In genomic region chr11:21322349-21322748, GRCm38 (mm10) we compare ENCODE assay signal across 16 mouse cellular contexts. TPM values are rescaled to one million over a fixed set of nuclear protein-coding genes. Genes with fewer than 3 reads are reported as not detected.
DNase-seq lines count a peak whose midpoint lies in the region; ATAC-seq and TF ChIP-seq lines count a peak whose summit lies in the region.
"Had no signal": no experiment of that assay in that cellular context is flagged by ENCODE, and none has a peak within 500 bp of the region (broad histone marks: within the 10 kb centered on the region; RNA-seq: fewer than 3 reads in every experiment).

No protein-coding gene starts in this region.

- WGBS in heart, adult 2 months, result 73% methylated on average over 3 of the region's 3 CpGs
- 76% methylated on average over 3 of the region's 3 CpGs for WGBS in lung, embryonic 14.5 days

- DNase-seq in heart, adult 2 months, result no peak
- DNase-seq in heart, postnatal 14 days, result no peak
- no peak for DNase-seq in lung, embryonic 14.5 days
- no peak for DNase-seq in lung, postnatal 25 days (ENCODE audit: low spot score)
- DNase-seq in NIH3T3 (ENCODE audit: low read depth), result peak; percentile 10
- no peak for DNase-seq in yolk sac, embryonic 10.5 days (ENCODE audit: low spot score)
- no peak for DNase-seq in urinary bladder, adult 18-20 months (ENCODE audit: low spot score in 2 of 2)
- DNase-seq: cerebellum, adult 9-10 months; gastrocnemius, postnatal 25 days; layer of hippocampus, adult 9-11 months; liver, embryonic 13.5 days; thymus, postnatal 25 days had no signal

- no peak overlapping the region for H3K27ac ChIP-seq in heart, adult 2 months
- no peak overlapping the region for H3K27ac ChIP-seq in lung, embryonic 14.5 days (ENCODE audit: low read depth)
- H3K27ac ChIP-seq: heart, embryonic 13.5 days; hindbrain, embryonic 15.5 days; liver, embryonic 13.5 days had no signal

- no peak for TF ChIP-seq POLR2A in heart, adult 2 months (IDR thresholded peaks at IDR 0.05; ENCODE audit: insufficient read depth, low read depth, low read length)

- H3K79me2 ChIP-seq in heart, adult 2 months (replicated peaks; ENCODE audit: control insufficient read depth, insufficient read depth, low read length), result no peaks in the 10 kb centered on the region

- no peak for ATAC-seq in lung, embryonic 14.5 days (ENCODE audit: insufficient read depth)
- peak; percentile 53; the same call in 1 of the 2 replicates for ATAC-seq in megakaryocyte, adult 5-6 weeks (ENCODE audit: poor library complexity, severe bottlenecking)

- H3K4me2 ChIP-seq in lung, embryonic 14.5 days, result no peak overlapping the region
- H3K4me2 ChIP-seq: heart, embryonic 13.5 days; hindbrain, embryonic 15.5 days; liver, embryonic 13.5 days had no signal

- no peak overlapping the region for H3K9ac ChIP-seq in heart, adult 2 months (ENCODE audit: low read depth, low read length)
- H3K9ac ChIP-seq in lung, embryonic 14.5 days, result no peak overlapping the region
- H3K9ac ChIP-seq: heart, embryonic 13.5 days; hindbrain, embryonic 15.5 days; liver, embryonic 13.5 days had no signal

- peaks cover 14% of the 10 kb centered on the region for H3K36me3 ChIP-seq in heart, adult 2 months (ENCODE audit: control insufficient read depth, insufficient read depth, low read length)
- peaks cover 41% of the 10 kb centered on the region for H3K36me3 ChIP-seq in lung, embryonic 14.5 days (ENCODE audit: insufficient read depth)

- no peaks in the 10 kb centered on the region for H3K4me1 ChIP-seq in heart, adult 2 months (ENCODE audit: control insufficient read depth, insufficient read depth, low read length)
- H3K4me1 ChIP-seq in lung, embryonic 14.5 days (ENCODE audit: insufficient read depth), result no peaks in the 10 kb centered on the region
- H3K4me1 ChIP-seq: hindbrain, embryonic 15.5 days; liver, embryonic 13.5 days had no signal

- TF ChIP-seq CTCF in heart, adult 2 months (IDR thresholded peaks at IDR 0.05), result peak; percentile 30; the same call in 1 of the 2 replicates
- 0 out of 2 replicates have a peak, but pooled peaks have one; percentile 8 for TF ChIP-seq CTCF in lung, embryonic 14.5 days (IDR thresholded peaks at IDR 0.05; ENCODE audit: low read depth)

- no peaks in the 10 kb centered on the region for H3K9me3 ChIP-seq in lung, embryonic 14.5 days (ENCODE audit: low read depth, low read length)
- H3K9me3 ChIP-seq: heart, embryonic 13.5 days; hindbrain, embryonic 15.5 days; liver, embryonic 13.5 days; megakaryocyte, embryonic 14.5 days had no signal

- no peak overlapping the region for H3K4me3 ChIP-seq in heart, adult 2 months
- no peak overlapping the region for H3K4me3 ChIP-seq in lung, embryonic 14.5 days (ENCODE audit: low read depth, low read length)
- H3K4me3 ChIP-seq: heart, embryonic 13.5 days; hindbrain, embryonic 15.5 days; liver, embryonic 13.5 days; megakaryocyte, embryonic 14.5 days had no signal

- no peaks in the 10 kb centered on the region for H3K27me3 ChIP-seq in heart, adult 2 months (ENCODE audit: control insufficient read depth, insufficient read depth, low read length)
- no peaks in the 10 kb centered on the region for H3K27me3 ChIP-seq in lung, embryonic 14.5 days (ENCODE audit: insufficient read depth, low read length)
- H3K27me3 ChIP-seq: heart, embryonic 13.5 days; hindbrain, embryonic 15.5 days; liver, embryonic 13.5 days; megakaryocyte, embryonic 14.5 days had no signal

- no peak for TF ChIP-seq EP300 in heart, adult 2 months (IDR thresholded peaks at IDR 0.05; ENCODE audit: insufficient read depth, low read depth, low read length)

- intact Hi-C loops in heart, adult 2 months (cut with DNase I), result no loop called here
- intact Hi-C loops in heart, postnatal 14 days (cut with DNase I), result no loop called here

RNA-seq across cellular contexts. Expression of gene Ugp2, which starts 48.7 kb away (rescaled TPM):
- 100 to 1,000 TPM; 214 to 235 TPM for total RNA-seq in heart, adult 2 months (2021)
- polyA plus RNA-seq in heart, adult 2 months (2012; rRNA removed), result 34.0 and 74.8 TPM in 2 replicates
- 100 to 1,000 TPM; 168 to 175 TPM for total RNA-seq in heart, postnatal 14 days (2021)
- polyA plus RNA-seq in lung, embryonic 14.5 days (2014; fragmentation: Nextera tagmentation; extraction: Ambion mirVana), result 83.6 and 86.6 TPM in 2 replicates
- total RNA-seq in megakaryocyte, adult 5-6 weeks (2015), result 129 and 140 TPM in 2 replicates
- 113 and 121 TPM in 2 replicates for total RNA-seq in megakaryocyte, adult 5-6 weeks (2017)
